Mouse (Mus musculus): Measurements from ENCODE around the gene Fgf22. TPM values are rescaled to one million over a fixed set of nuclear protein-coding genes. Genes with fewer than 3 reads are reported as not detected.
A peak's percentile ranks its signal among the peaks of the same experiment; 100 is the strongest.

Gene Fgf22
- total RNA-seq, 2 experiments from 2014 or later: 1.1 to 1.3 TPM

DNA sequence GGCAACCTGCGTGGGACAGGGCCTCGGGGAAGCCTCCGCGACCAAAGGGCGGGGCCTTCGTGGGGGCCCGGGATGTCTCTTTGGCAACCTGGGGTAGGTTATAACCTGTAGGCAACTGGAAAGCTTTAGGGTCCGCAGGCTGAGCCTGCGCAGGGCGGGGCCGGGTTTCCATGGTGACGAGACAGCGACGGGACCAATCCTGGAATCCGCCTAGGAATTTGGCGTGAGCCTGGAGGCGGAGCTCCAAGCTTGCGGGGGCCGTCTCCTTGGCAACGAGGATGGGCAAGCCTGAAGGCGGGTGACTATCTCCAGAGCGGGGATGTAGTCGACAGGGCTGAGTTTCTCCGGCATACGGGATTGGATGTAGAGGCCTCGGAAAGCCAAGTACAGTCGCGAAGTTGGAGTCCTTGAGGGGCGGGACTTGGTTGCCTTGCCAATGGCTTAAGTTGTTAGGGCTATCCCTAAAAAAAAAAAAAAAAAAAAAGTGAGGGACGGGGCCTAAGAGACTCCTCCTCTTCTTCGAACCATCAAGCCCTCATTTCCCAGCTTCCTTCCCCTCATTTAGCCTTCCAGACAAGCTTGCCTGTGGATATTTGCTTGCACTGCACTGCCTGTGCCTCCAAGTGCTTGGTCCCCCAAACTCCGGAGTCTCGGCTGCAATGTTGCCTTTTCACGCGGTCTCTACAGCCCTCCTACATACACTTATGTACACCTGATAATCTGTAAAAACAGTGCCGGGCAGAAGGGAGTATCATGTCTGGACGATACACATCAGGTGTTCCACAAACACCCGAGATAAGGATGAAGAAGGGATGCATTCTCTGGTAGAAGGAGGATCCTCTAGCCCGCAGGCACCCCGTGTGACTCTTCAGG lies 12.7 kb downstream of the Fgf22 start:
- peak; percentile 94 to 95 for DNase-seq

DNA sequence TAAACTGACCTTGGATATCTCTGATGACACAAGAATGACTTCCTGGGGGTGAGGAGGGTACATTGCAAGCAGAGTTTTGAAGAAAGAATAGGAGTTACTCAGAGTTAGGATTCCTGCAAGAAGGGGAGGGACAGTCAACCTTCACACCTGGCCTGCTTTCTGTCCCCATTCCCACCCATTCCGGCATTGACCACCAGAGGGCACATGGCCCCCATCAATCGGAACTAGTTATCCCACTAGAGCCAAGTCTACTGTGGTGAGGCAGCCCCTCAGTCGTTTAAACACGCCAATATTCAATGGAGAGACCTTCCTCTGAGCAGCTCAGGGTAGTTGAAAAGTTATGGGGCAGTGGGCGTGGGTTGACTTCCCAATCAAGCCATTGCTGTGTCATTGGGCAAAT lies 13.5 kb downstream of the Fgf22 start:
- DNase-seq: peak; percentile 69 to 78

DNA sequence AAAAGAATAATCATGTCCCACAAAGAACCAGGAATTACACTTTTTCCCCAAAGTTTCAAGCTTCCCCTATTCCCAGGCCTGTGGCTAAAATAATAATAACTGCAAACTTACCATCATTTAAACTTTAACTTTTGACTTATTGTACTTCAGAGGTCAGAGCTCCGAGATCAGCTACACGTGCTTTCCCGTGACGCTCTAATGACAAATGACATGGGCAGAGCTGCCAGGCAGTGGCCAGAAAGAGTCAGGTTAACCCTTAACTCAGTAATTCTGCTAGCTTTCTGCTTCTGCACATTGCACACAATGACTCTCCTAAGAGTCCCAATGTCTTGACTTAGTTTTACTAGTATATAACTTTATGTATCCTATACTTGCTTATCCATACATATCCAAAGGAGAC lies 14.5 kb downstream of the Fgf22 start:
- DNase-seq: no peak

DNA sequence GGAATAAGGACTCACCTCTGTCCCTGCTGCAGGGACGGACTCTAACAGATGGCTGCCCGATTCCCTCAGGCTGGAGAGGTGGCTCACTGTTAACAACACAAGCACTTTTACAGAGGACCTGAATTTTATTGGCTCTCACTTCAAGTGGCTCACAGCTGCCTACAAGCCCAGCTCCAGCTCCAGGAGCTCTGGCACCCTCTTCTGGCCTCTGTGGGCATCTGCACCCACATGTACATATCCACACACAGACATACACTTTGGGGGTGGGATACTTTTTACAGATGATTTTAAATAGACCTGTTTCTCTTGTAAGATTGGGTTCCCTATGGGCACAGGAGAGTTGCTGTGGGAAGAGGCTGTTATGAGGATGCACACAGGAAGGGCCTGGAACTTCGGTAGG lies 17.4 kb downstream of the Fgf22 start:
- no peak for DNase-seq

DNA sequence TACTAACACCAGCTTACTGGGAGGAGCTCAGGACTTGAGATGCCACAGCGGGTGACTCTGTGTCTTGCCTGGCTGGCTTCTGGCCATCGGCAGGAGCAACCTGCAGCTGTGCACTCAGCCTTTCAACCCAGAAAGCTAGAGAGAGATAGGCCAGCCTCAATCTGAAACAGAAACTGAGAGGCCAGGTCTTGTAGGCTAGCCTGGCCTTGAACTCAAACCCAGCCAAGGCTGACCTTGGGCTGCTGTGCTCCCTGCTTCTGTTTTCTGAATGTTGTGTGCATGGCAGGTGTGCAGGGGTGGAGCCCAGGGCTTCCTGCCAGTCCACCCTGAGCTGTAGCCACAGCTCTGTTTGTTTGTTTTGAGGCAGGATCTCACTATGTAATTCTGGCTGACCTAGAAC lies 18.3 kb downstream of the Fgf22 start:
- DNase-seq: no peak

DNA sequence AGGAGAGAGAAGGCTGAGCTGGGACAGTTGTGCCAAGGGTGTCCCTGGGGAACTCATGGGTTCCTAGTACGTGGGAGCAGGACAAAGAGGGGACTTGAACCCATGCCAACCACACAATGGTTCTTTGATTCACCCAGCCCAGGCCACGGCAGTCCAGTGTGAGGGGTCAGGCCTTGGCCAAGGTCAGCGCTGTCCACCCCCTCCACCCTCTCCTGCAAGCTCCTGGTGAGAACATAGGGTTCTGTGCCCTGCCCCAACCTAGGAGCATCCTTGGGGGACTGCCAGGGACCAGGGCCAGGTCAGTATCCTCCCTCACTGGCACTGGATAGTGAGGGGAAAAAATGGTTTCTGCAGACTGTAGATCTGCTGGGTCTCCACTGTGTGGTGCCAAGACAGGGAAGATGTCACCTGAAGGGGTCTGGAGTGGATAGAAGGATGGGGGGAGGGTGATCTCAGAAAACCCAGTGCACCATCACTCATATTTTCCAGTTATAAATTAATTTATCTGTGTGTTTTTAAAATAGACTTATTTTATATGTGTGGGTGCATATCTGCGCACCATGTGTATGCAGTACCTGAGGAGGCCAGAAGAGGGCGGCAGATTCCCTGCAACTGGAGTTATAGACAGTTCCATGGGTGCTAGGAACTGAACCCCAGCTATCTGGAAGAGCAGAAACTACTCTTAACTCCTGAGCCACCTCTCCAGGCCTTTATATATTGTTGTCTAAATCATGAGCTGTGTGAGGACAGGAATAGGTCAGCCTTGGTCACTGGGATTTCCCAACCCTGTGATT lies 19.8 kb downstream of the Fgf22 start:
- DNase-seq: no peak

DNA sequence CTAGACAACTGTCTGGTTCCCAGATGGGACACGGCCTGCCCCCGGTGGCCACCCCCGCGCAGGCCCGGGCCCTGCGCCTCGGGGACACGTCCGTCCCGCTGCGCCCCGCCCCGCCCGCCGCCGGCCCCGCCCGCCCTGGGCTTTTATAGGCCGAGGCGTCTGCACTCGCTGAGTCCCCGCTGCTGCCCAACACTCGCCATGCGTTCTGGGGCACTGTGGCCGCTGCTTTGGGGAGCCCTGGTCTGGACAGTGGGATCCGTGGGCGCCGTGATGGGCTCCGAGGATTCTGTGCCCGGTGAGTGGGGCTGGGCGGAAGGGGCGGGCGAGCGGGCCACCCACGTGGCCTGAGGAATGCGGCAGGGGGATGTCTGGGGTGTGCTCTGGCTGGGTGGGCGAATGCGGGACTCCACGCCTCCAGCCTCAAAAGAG lies 22.2 kb downstream of the Fgf22 start, which contains the start of gene Fstl3:
Fstl3 (plus strand) TSS at position 170 of the 429 bp plus-strand sequence.
- no peak for DNase-seq

DNA sequence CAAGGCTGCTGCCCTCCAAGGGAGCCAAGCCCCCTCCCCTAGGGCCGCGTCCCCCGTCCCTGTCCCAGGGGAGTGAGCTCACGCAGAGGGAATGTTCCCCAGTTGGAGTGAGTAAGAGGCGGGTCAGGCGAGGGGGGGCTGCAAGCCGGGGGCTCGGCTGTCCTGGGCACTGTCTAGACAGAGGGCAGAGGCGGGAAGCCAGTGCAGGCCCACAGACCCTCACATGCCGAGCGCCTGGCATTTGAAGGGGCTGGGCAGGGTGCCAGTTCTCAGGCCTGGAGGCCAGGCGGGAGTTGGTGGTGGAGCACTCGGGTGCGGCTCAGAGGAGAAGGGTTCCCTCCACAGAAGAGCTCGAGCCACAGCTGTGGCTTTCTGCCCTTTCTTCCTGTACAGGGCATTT lies 23.1 kb downstream of the Fgf22 start:
- DNase-seq: no peak

DNA sequence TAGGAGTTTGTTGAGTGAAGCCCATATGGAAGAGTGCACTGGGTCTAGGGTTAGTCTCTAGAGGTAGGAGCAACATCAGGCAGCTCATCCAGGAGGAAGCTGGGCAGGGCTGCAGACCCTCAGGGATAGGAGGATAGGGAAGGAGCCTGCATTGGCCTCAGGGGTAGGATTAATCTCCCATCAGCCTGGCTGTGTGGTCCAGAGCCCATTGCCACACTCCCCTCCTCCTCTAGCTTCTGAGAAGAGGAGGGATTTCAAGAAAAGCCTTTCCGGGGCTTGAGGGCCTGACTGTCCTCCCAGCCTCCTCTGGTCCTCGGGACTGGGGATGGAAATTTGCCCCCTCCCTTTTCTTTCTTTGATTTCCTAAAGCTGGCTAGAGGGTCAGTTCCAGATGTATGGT lies 24.3 kb downstream of the Fgf22 start:
- DNase-seq: no peak

DNA sequence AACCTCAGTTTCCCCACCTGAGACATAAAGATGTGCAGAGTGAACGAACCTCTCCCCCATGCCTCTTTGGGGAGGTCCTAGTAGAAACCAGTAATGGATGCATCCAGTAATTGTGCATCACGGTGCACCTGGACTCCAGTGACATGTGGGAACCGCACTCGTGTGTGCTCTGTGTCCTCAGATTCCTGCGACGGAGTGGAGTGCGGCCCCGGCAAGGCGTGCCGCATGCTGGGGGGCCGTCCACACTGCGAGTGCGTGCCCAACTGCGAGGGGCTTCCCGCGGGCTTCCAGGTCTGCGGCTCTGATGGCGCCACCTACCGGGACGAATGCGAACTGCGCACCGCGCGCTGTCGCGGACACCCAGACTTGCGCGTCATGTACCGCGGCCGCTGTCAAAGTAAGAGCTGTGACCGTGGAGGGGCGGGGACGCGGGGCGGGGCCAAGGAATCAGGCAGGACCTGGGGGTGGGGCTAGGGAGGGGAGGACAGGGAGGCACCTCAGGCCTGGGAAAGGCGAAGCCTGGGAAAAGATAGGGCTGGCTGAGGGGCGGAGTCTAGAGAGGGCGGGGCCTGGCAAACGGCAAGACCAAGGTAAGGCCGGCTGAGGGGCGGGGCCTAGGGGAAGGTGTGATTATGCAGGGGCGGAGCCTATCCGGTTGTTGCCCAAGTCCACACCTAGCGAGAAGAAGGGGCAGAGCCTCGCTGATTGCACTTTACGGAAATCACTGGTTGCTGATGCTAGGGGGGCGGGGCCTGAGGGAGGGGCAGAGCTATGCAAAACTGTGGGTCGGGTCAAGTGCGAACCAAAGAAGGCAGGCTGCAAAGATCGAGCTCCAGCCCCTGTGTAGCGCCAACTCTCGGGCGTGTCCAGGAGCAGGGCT lies 25.1 kb downstream of the Fgf22 start:
- DNase-seq: peak; percentile 93 to 94

DNA sequence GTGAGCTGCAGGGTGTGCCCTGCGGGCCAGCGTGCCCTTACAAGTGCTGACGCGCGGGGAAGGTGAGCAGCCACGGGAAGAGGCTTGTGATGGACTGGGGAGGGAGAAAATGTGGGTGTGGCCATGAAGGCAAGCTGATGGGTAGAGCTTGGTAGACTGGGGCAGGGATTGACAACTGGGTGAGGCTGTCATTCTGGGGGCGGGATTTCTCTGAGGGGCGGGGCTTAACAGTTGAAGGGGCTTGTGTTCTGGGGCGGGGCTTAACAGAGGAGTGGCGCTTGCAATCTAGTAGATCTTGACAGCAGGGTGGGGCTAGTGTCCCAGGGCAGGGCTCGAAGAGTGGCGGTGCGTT lies 25.8 kb downstream of the Fgf22 start:
- no peak for DNase-seq

DNA sequence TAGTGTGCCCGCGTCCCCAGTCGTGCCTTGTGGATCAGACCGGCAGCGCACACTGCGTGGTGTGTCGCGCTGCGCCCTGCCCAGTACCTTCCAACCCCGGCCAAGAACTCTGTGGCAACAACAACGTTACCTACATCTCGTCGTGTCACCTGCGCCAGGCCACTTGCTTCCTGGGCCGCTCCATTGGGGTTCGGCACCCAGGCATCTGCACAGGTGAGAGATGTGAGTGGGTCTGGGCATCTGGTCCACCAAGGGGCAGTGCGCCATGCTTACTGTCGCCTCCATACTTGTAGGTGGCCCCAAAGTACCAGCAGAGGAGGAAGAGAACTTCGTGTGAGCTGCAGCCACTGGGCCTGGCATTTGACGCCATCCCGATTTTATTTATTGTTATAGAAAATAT lies 26.3 kb downstream of the Fgf22 start:
- no peak for DNase-seq

DNA sequence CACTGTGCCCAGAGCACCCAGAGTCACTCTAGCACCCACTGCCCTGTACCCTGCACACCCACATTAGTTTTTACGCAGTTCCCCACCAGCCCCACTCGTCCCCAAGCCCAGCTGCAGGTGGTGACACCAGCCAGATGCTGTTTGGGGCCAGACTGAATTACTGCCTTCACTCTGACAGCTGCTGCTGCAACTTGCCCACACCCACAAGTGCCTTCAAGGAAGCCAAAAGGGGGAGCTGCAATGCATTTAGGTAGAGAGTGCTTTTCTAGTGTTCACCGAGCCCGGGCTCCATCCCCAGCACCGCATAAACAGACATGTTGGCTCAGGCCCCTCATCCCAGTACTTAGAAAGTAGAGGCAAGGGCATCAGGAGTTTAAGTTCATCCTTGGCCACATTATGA lies 27.1 kb downstream of the Fgf22 start:
- DNase-seq: no peak

DNA sequence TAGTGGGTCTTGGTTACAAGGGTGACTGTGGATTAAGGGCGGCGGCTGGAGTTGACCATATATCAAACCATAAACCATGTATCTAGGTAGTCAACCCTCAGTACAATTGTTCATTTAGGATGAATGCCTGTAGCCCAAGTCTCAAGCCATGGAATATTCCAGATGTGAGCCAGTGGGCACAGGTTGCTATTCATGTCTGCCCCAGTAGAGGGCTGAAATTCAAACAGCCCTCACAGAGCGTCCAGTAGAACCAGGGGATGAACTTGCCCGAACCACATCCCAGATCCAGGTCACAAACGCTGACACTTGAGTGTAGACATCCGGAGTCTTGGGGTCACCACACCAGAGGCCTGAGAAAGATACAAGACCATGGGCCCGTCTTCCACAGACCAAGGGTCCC lies 28.2 kb downstream of the Fgf22 start:
- no peak for DNase-seq

DNA sequence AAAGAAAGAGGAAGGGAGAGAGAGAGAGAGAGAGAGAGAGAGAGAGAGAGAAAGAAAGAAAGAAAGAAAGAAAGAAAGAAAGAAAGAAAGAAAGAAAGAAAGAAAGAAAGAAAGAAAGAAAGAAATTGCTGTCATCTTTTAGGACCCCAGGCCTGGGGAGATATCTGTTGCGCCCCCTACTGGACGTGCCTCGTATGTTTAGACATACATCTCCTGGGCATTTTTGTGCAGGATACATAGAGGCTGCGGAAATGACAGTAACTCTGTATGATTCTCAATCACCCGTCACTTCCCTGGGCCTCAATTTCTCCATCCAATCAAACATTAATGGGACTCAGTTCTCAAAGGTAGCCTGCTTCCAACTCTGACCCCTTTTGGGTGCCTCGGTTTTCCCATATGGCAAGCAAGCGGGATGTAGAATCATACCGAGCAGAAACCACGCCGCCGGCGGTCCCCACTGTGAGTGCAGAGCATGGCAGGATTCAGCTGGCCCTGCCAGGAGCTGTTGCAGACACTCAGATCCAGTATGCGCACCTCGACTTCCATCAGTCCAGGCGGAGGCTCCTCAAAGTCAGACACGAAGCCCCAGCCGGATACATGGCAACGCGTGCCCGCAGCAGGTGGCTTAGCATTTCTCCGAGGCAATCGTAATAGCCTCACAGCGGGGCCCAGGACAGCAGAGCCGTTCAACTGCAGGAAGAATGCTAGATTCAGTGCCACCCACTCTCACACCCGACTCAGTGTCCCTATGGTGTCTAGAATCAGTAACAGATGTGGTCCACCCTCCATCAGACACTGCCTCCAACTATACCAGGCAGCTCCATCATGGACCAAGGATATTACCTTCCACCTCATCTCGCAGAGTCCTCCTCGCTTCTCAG lies 29.3 kb downstream of the Fgf22 start:
- no peak for DNase-seq

DNA sequence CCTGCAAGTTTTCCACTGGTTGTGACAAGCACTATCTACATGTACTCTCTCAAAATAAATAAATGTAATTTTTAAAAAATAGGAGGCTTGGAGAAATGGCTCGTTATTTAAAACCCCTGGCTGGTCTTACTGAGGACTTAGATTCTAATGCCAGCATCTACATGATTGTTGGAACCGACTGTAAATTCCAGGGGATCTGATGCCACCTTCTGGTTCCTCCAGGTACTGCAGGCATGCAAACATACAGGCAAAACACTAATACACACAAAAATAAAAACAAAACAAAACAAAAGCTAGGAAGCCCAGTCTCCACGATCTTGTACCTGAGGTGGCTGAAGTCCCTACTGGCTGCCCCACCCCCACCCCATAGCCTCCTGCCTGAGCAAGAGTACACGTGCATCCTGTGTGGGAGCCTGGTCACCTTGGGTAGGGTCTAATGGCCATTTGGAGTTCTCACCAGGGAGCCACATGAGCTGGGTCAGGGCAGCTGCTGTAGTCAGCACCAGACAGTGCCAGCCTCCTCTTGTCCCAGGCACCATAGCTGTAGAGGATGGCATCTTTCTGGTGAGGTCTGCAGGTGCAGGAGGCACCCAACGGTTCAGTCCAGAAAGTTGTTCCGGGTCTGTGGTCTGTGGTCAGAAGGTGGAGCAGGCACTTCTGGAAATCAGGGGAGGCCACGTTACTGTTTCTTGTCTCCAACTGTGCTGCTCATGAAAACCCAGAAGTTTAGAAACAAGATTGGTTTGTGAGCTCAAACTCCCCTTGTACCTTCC lies 33.7 kb downstream of the Fgf22 start:
- peak in 1 of 2 experiments; percentile 68 for DNase-seq

DNA sequence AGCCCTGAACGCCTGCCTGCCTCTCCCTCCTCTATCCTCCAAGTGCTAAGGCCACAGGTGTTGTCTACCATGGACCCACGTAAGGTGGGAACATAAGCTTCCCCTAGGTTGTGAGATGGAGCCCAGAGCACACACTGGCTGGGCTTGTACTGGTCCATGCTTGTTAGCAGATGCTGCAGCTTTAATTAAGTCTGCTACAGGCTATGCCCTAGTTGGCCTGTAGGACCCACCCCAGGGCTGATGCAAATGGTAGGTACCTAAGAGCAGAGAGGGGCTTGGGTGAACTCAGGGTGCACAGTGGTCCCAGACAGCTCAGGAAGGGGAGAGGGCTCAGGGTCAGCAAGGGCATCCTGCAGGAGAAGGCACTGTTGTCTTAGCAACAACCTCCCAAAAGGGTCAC lies 34.7 kb downstream of the Fgf22 start:
- no peak for DNase-seq

DNA sequence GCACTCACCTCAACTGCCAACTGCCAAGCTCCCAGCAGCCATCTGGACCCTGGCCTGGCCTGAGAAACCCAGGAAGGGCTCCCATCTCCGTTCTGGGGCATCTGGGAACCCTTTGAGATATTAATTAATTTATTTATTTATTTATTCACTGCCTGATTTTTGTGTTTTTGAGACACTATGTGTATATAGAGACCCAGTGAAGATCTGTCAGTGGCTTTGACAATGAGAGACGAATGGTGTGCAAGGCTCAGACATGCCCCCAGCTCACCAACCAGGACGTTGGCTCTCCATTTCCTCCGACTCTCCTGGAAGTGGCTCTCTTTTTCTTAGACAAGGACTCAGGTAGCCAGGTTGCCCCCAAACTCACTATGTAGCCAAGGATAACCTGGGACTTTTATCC lies 36.0 kb downstream of the Fgf22 start, which contains the start of gene Prss57:
Prss57 (minus strand) TSS at position 101 of the 400 bp plus-strand sequence.
- DNase-seq: no peak

DNA sequence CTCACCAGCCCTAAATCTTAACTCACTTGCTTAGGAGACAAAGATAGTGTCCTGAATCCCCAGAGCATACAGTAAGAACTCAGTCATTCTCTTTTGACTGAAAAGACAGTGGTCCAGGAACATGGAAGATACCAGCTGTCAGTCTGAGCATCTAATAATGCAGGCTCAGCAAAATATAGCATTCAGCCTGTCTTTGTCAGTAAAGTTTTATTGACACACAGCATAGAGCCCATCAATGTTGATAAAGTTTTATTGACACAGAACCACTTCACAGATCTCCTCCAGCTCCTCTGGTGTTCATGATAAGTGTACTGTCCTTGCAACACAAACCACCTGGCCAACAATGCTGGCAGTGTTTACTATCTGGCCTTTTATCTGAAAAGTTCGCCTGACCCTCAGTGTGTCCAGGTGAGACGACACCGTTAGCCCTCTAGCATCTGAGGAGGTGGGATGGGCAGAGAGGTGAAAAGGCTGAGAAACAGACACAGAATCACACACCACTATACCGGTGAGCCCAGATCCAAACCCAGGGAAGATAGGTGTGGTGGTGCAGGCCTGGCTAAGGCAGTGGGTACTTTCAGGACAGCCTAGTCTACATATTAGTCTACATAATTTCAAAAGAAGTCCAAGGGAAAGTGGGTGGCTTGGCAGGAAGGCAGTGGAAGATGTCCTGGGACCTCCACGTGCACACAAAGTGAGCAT lies 37.6 kb downstream of the Fgf22 start:
- DNase-seq: no peak
